Mouse (Mus musculus): ENCODE results near the gene Gm10282. TPM values are rescaled to one million over a fixed set of nuclear protein-coding genes. Genes with fewer than 3 reads are reported as not detected.

Gene Gm10282
- polyA plus RNA-seq, 1 experiment from 2014 or later, result 19.2 TPM

GRCm38 (mm10) chr8:72319397-72319796, 14.3 kb upstream of the Gm10282 start:
- peak; percentile 21; the same call in 1 of the 2 replicates for ATAC-seq (ENCODE audit: insufficient read depth, low FRiP score)
- WGBS, result under 1% methylated on average over 46 of the region's 48 CpGs
- H3K4me3 ChIP-seq (replicated peaks; ENCODE audit: low read length), result peak overlapping the region; percentile 72
- H3K4me1 ChIP-seq (ENCODE audit: control insufficient read depth, insufficient read depth, low read length), result peaks cover 31% of the 10 kb centered on the region
- H3K27me3 ChIP-seq (ENCODE audit: control insufficient read depth, insufficient read depth, low read length), result peaks cover 21% of the 10 kb centered on the region
- peak overlapping the region; percentile 66 for H3K27ac ChIP-seq (ENCODE audit: low read length)
- H3K9me3 ChIP-seq (replicated peaks; ENCODE audit: control insufficient read depth, low read length), result no peaks in the 10 kb centered on the region
- peak overlapping the region; percentile 75 for H3K9ac ChIP-seq (ENCODE audit: low read length)
- peak overlapping the region; percentile 93 for H3K4me2 ChIP-seq (ENCODE audit: low read depth, low read length)
- H3K36me3 ChIP-seq (ENCODE audit: control insufficient read depth, insufficient read depth, low read length), result no peaks in the 10 kb centered on the region

DNA sequence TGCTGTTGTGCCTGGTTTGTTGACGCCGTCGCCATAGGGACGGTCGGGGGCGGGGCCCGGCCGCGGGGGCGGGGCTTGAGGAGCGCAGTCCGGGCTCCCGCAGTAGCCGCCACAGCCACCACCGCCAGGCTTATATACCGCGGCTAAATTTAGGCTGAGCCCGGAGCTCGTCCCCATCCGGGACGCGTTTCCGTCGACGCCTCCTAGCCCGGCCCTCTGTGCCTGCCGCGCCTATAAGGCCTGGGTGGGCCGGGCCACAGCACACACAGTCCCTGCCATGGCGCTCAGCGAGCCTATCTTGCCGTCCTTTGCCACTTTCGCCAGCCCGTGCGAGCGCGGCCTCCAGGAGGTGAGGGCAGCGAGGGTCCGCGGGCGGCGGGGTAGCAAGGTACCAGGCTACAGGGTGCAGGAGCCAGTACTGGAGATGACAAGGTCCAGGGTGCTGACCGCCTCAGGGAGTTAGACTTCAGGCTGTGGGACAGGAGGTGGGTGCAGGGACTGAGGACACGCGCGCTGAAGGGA, 13.8 kb upstream of the Gm10282 start, which contains the start of gene Klf2:
Gene Klf2 (plus strand): TSS at position 233 of the 522 bp plus-strand sequence.
- WGBS, result 0% methylated on average over 46 of the region's 46 CpGs
- H3K36me3 ChIP-seq (ENCODE audit: control insufficient read depth, insufficient read depth, low read length), result no peaks in the 10 kb centered on the region
- H3K9ac ChIP-seq (ENCODE audit: low read length), result peak within 1 kb of the TSS; percentile 75
- peak; percentile 97 for ATAC-seq (ENCODE audit: insufficient read depth, low FRiP score)
- no peaks in the 10 kb centered on the region for H3K9me3 ChIP-seq (replicated peaks; ENCODE audit: control insufficient read depth, low read length)
- peaks cover 31% of the 10 kb centered on the region for H3K4me1 ChIP-seq (ENCODE audit: control insufficient read depth, insufficient read depth, low read length)
- H3K27ac ChIP-seq (ENCODE audit: low read length), result peak within 1 kb of the TSS; percentile 66
- H3K4me2 ChIP-seq (ENCODE audit: low read depth, low read length), result peak within 1 kb of the TSS; percentile 93
- peaks cover 21% of the 10 kb centered on the region for H3K27me3 ChIP-seq (ENCODE audit: control insufficient read depth, insufficient read depth, low read length)
- H3K4me3 ChIP-seq (replicated peaks; ENCODE audit: low read length), result peak within 1 kb of the TSS; percentile 72

DNA sequence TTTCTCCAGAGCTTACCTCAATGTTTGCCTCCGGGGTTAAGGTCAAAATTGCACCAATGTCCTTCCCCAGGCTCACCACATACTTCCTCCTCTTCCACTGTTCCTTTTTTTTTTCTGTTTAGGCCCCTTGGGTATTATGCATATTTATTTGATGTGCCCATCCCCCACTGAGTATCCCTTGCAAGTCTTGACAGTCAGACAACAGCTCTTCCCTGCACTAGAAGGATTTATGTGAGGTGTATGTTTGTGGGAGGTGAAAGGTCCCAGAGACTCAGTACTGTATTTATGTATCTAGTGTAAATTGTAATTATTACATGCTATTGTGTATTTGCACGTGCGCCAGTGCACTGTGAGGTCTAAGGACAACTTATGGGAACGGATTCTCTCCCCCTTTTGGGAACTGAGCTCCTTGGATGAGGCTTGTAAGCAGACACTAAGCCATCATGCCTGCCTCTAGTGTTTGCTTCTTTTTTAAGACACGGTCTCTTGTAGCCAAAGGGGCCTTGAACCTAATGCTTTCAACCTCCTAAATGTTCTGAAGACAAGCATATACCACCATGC, 12.8 kb upstream of the Gm10282 start:
- WGBS, result 36% methylated on average over 5 of the region's 5 CpGs
- Histone ChIP-seq H3K4me2 (ENCODE audit: low read depth, low read length) (no peak overlapping the region), H3K27me3 (ENCODE audit: control insufficient read depth, insufficient read depth, low read length) (peaks cover 21% of the 10 kb centered on the region), H3K27ac (ENCODE audit: low read length) (no peak overlapping the region; the same call in 1 of the 2 replicates), H3K4me3 (replicated peaks; ENCODE audit: low read length) (no peak overlapping the region), H3K36me3 (ENCODE audit: control insufficient read depth, insufficient read depth, low read length) (no peaks in the 10 kb centered on the region), H3K9me3 (replicated peaks; ENCODE audit: control insufficient read depth, low read length) (no peaks in the 10 kb centered on the region), H3K4me1 (ENCODE audit: control insufficient read depth, insufficient read depth, low read length) (peaks cover 26% of the 10 kb centered on the region), H3K9ac (ENCODE audit: low read length) (no peak overlapping the region)
- ATAC-seq (ENCODE audit: insufficient read depth, low FRiP score), result no peak

DNA sequence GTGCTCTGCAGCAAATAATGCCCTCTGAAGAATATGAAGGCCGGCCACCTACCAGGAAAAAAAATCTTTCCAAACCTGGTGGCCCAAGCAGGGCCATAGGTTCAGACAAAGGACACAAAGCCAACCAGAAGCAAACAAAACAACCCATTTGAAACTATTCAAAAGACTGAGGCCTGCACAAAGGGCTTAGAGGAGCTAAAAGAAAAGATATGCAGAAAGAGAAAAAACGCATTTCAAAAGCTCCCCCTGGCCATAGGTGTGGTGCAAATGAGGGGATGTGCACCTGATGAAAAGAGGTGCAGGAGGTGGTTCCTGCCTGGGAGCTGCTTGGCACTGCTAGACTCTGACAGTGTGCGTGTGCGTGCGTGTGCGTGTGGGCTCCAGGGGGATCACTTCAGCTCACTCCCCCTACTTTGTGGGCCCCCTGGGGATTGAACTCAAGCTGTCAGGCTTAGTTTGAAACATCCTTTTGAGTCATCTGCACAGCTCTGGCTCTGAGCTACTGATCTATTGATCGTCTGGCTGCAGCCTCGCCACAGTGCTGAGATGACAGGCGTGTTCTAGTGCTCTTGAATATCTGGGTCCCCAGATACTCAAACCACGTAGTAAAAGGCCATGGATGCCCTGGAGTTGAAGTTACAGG, 11.1 kb upstream of the Gm10282 start:
- 56% methylated on average over 10 of the region's 10 CpGs for WGBS
- H3K4me1 ChIP-seq (ENCODE audit: control insufficient read depth, insufficient read depth, low read length), result peaks cover 14% of the 10 kb centered on the region; the same call in 1 of the 2 replicates
- no peak overlapping the region for H3K4me2 ChIP-seq (ENCODE audit: low read depth, low read length)
- no peaks in the 10 kb centered on the region for H3K9me3 ChIP-seq (replicated peaks; ENCODE audit: control insufficient read depth, low read length)
- H3K36me3 ChIP-seq (ENCODE audit: control insufficient read depth, insufficient read depth, low read length), result no peaks in the 10 kb centered on the region
- no peak overlapping the region for H3K4me3 ChIP-seq (replicated peaks; ENCODE audit: low read length)
- H3K27me3 ChIP-seq (ENCODE audit: control insufficient read depth, insufficient read depth, low read length), result peaks cover 20% of the 10 kb centered on the region
- no peak overlapping the region for H3K27ac ChIP-seq (ENCODE audit: low read length)
- no peak overlapping the region for H3K9ac ChIP-seq (ENCODE audit: low read length)
- no peak for ATAC-seq (ENCODE audit: insufficient read depth, low FRiP score)

DNA sequence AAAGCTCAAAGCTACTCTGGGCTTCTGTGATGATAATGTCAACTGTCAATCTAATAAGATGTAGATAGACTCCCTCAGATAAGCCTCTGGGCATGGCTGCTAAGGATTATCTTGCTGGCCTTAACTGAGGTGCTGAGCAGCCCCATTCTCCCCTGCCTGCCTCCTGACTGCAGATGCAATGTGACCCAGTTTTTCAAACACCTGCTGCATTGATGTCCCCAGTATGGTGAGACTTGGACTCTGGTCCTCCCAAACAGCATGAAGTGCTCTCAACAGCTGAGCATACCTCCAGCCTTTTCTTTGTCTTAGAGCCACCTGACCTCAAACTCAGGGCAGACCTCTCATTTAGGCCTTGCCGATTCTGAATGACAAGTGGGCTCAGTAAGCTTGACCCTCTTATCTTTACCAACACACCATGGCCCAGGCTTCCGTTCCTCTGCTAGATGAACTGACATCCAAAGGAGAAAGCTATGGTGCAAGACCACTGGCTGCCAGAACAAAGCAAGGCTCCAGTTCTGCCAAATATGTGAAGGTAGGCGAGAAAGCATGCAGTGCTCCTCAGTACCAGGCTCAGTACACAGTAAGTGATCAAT, 8.0 kb upstream of the Gm10282 start:
- peaks cover 7% of the 10 kb centered on the region for H3K4me1 ChIP-seq (ENCODE audit: control insufficient read depth, insufficient read depth, low read length)
- ATAC-seq (ENCODE audit: insufficient read depth, low FRiP score), result no peak
- H3K4me2 ChIP-seq (ENCODE audit: low read depth, low read length), result no peak overlapping the region
- no peaks in the 10 kb centered on the region for H3K27me3 ChIP-seq (ENCODE audit: control insufficient read depth, insufficient read depth, low read length)
- WGBS, result 59% methylated on average over 3 of the region's 3 CpGs
- no peaks in the 10 kb centered on the region for H3K36me3 ChIP-seq (ENCODE audit: control insufficient read depth, insufficient read depth, low read length)
- H3K9me3 ChIP-seq (replicated peaks; ENCODE audit: control insufficient read depth, low read length), result no peaks in the 10 kb centered on the region
- H3K27ac ChIP-seq (ENCODE audit: low read length), result no peak overlapping the region
- H3K4me3 ChIP-seq (replicated peaks; ENCODE audit: low read length), result no peak overlapping the region
- no peak overlapping the region for H3K9ac ChIP-seq (ENCODE audit: low read length)

- no peaks in the 10 kb centered on the region for H3K9me3 ChIP-seq (replicated peaks; ENCODE audit: control insufficient read depth, low read length)
- H3K4me2 ChIP-seq (ENCODE audit: low read depth, low read length), result no peak overlapping the region
- peaks cover 3% of the 10 kb centered on the region; the same call in 1 of the 2 replicates for H3K4me1 ChIP-seq (ENCODE audit: control insufficient read depth, insufficient read depth, low read length)
- H3K36me3 ChIP-seq (ENCODE audit: control insufficient read depth, insufficient read depth, low read length), result no peaks in the 10 kb centered on the region
- 0 out of 2 replicates have a peak, but pooled peaks have one; percentile 54 for ATAC-seq (ENCODE audit: insufficient read depth, low FRiP score)
- H3K9ac ChIP-seq (ENCODE audit: low read length), result no peak overlapping the region
- H3K27ac ChIP-seq (ENCODE audit: low read length), result peak overlapping the region; percentile 27; the same call in 1 of the 2 replicates
- H3K4me3 ChIP-seq (replicated peaks; ENCODE audit: low read length), result no peak overlapping the region
- 39% methylated on average over 8 of the region's 8 CpGs for WGBS
- H3K27me3 ChIP-seq (ENCODE audit: control insufficient read depth, insufficient read depth, low read length), result no peaks in the 10 kb centered on the region
Measured at GRCm38 (mm10) chr8:72310849-72311506, 5.9 kb upstream of the Gm10282 start.

- Histone ChIP-seq H3K9ac (ENCODE audit: low read length) (no peak overlapping the region), H3K4me3 (replicated peaks; ENCODE audit: low read length) (no peak overlapping the region), H3K36me3 (ENCODE audit: control insufficient read depth, insufficient read depth, low read length) (no peaks in the 10 kb centered on the region), H3K4me2 (ENCODE audit: low read depth, low read length) (no peak overlapping the region), H3K9me3 (replicated peaks; ENCODE audit: control insufficient read depth, low read length) (no peaks in the 10 kb centered on the region), H3K4me1 (ENCODE audit: control insufficient read depth, insufficient read depth, low read length) (peaks cover 3% of the 10 kb centered on the region; the same call in 1 of the 2 replicates), H3K27ac (ENCODE audit: low read length) (no peak overlapping the region), H3K27me3 (ENCODE audit: control insufficient read depth, insufficient read depth, low read length) (no peaks in the 10 kb centered on the region)
- 0 out of 2 replicates have a peak, but pooled peaks have one; percentile 35 for ATAC-seq (ENCODE audit: insufficient read depth, low FRiP score)
- WGBS, result 48% methylated on average over 6 of the region's 6 CpGs
Measured at GRCm38 (mm10) chr8:72308276-72308675, 3.2 kb upstream of the Gm10282 start.

DNA sequence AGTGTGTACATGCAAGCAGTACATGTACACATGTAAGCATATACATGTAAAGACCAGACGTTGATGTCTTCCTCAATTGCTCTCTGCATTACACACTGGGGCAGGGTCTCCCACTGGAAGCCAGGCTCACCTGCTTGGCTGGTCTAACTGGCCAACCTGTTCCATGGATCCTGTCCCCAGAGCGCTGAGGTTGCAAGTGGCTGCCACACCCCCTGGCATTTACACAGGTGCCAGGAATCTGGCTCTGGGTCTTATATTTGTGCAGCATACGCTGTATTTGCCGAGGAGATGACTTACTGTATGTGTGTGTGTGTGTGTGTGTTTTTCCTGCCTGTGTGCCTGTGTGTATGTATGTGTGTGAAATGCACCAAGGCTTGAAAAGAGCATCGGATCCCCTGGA, 1.9 kb upstream of the Gm10282 start:
- H3K4me1 ChIP-seq (ENCODE audit: control insufficient read depth, insufficient read depth, low read length), result peaks cover 3% of the 10 kb centered on the region; the same call in 1 of the 2 replicates
- no peak overlapping the region for H3K4me3 ChIP-seq (replicated peaks; ENCODE audit: low read length)
- WGBS, result 68% methylated on average over 5 of the region's 5 CpGs
- no peaks in the 10 kb centered on the region for H3K9me3 ChIP-seq (replicated peaks; ENCODE audit: control insufficient read depth, low read length)
- no peak overlapping the region for H3K27ac ChIP-seq (ENCODE audit: low read length)
- H3K4me2 ChIP-seq (ENCODE audit: low read depth, low read length), result no peak overlapping the region
- peaks cover 2% of the 10 kb centered on the region; the same call in 1 of the 2 replicates for H3K27me3 ChIP-seq (ENCODE audit: control insufficient read depth, insufficient read depth, low read length)
- H3K36me3 ChIP-seq (ENCODE audit: control insufficient read depth, insufficient read depth, low read length), result no peaks in the 10 kb centered on the region
- H3K9ac ChIP-seq (ENCODE audit: low read length), result no peak overlapping the region
- no peak for ATAC-seq (ENCODE audit: insufficient read depth, low FRiP score)

Data from stomach, embryonic 16.5 days (tissue).